Mouse (Mus musculus) forebrain, embryonic 15.5 days (tissue): Measurements from ENCODE around the gene Dclre1b. TPM values are rescaled to one million over a fixed set of nuclear protein-coding genes. Genes with fewer than 3 reads are reported as not detected.
"Not testable (repeated sequence)": the region's sequence is repeated elsewhere in the genome, so short reads cannot be mapped to it uniquely, and the experiment has no call there.

Experiments
- ATAC-seq: fragments of 200-750 bp; cut with Nextera tagmentation; replicated peaks from 2 replicates; pipeline ENCODE4 v1.8.0; 2017; ENCODE audit warnings: mild to moderate bottlenecking, moderate TSS enrichment, moderate library complexity
- H3K27ac ChIP-seq: fragments of 300-500 bp; sonication (generic); replicated peaks from 2 replicates; pipeline ENCODE4 v1.5.1; 2015; ENCODE audit warnings: mild to moderate bottlenecking, inconsistent platforms
- H3K27me3 ChIP-seq: fragments of 300-500 bp; sonication (generic); 2 replicates; pipeline ENCODE4 v1.6.1; 2015; ENCODE audit warnings: inconsistent platforms
- H3K36me3 ChIP-seq: fragments of 300-500 bp; sonication (generic); 2 replicates; pipeline ENCODE4 v1.6.1; 2015; ENCODE audit warnings: mild to moderate bottlenecking, inconsistent platforms
- H3K4me1 ChIP-seq: fragments of 300-500 bp; sonication (generic); 2 replicates; pipeline ENCODE4 v1.6.1; 2015; ENCODE audit warnings: inconsistent platforms
- H3K4me2 ChIP-seq: fragments of 300-500 bp; sonication (generic); replicated peaks from 2 replicates; pipeline ENCODE4 v1.6.1; 2015; ENCODE audit warnings: mild to moderate bottlenecking, inconsistent platforms
- H3K4me3 ChIP-seq: fragments of 300-500 bp; sonication (generic); 2 replicates; pipeline ENCODE4 v1.5.1; 2015; ENCODE audit warnings: mild to moderate bottlenecking, inconsistent platforms
- H3K9ac ChIP-seq: fragments of 300-500 bp; sonication (generic); replicated peaks from 2 replicates; pipeline ENCODE4 v1.6.1; 2015; ENCODE audit warnings: mild to moderate bottlenecking, inconsistent platforms
- H3K9me3 ChIP-seq: fragments of 300-500 bp; sonication (generic); 2 replicates; pipeline ENCODE4 v1.6.1; 2016; ENCODE audit warnings: inconsistent platforms
- WGBS: fragments of 180-500 bp; shearing (Covaris S2); methylation state at CpG from one replicate; pipeline ENCODE4 v1.1.7; 2015; ENCODE audit warnings: mixed read lengths; 5-methylcytosine and 5-hydroxymethylcytosine counted together
- polyA plus RNA-seq: library from polyadenylated mRNA; unstranded; fragments of >200 nt; fragmentation: Nextera tagmentation; extraction: Ambion mirVana; gene quantifications from 2 replicates; pipeline ENCODE4 v1.2.1, GENCODE M21; 2015

Dclre1b gene
- polyA plus RNA-seq, result 24.2 and 26.8 TPM in 2 replicates

GRCm38 (mm10) chr3:103808891-103809798 is at the start of gene Dclre1b, which contains the start of the genes Ap4b1 and Gm43064:
Gene Dclre1b (minus strand): TSS chr3:103809444.
Gene Ap4b1 (plus strand): TSS chr3:103809520.
Gene Gm43064 (plus strand): TSS chr3:103809573.
- Histone ChIP-seq H3K4me1 (peaks cover 19% of the 10 kb centered on the region), H3K36me3 (peaks cover 17% of the 10 kb centered on the region; the same call in 1 of the 2 replicates), H3K27ac (peak within 1 kb of the TSS; percentile 88), H3K9ac (peak within 1 kb of the TSS; percentile 91), H3K4me2 (peak within 1 kb of the TSS; percentile 81), H3K4me3 (peak within 1 kb of the TSS; percentile 90), H3K9me3 (no peaks in the 10 kb centered on the region), H3K27me3 (no peaks in the 10 kb centered on the region)
- WGBS, result under 1% methylated on average over 59 of the region's 70 CpGs
- peak; percentile 99 for ATAC-seq

- Histone ChIP-seq H3K27me3 (no peaks in the 10 kb centered on the region), H3K4me3 (no peak overlapping the region), H3K36me3 (no peaks in the 10 kb centered on the region), H3K4me1 (0 out of 2 replicates have a peak, but pooled peaks cover 7% of the 10 kb centered on the region), H3K27ac (no peak overlapping the region), H3K9ac (no peak overlapping the region), H3K9me3 (no peaks in the 10 kb centered on the region), H3K4me2 (no peak overlapping the region)
- WGBS, result 91% methylated on average over 6 of the region's 6 CpGs
- no peak for ATAC-seq
Observed at GRCm38 (mm10) chr3:103857977-103858563, 48.8 kb upstream of the Dclre1b start.

- Histone ChIP-seq H3K9me3 (no peaks in the 10 kb centered on the region), H3K4me3 (no peak overlapping the region), H3K4me2 (no peak overlapping the region), H3K36me3 (no peaks in the 10 kb centered on the region), H3K4me1 (0 out of 2 replicates have a peak, but pooled peaks cover 7% of the 10 kb centered on the region), H3K9ac (no peak overlapping the region), H3K27me3 (no peaks in the 10 kb centered on the region), H3K27ac (no peak overlapping the region)
- WGBS, result 90% methylated on average over 7 of the region's 7 CpGs
- ATAC-seq, result no peak
Observed at GRCm38 (mm10) chr3:103857036-103857805, 48.0 kb upstream of the Dclre1b start.

GRCm38 (mm10) chr3:103853804-103854203 is 44.6 kb upstream of the Dclre1b start:
- no peak overlapping the region for H3K27ac ChIP-seq
- no peaks in the 10 kb centered on the region for H3K4me1 ChIP-seq
- H3K9me3 ChIP-seq, result no peaks in the 10 kb centered on the region
- no peaks in the 10 kb centered on the region for H3K36me3 ChIP-seq
- H3K4me3 ChIP-seq, result no peak overlapping the region
- WGBS, result 71% methylated on average over 8 of the region's 8 CpGs
- ATAC-seq, result no peak
- no peak overlapping the region for H3K4me2 ChIP-seq
- H3K9ac ChIP-seq, result no peak overlapping the region
- H3K27me3 ChIP-seq, result no peaks in the 10 kb centered on the region

- no peaks in the 10 kb centered on the region for H3K27me3 ChIP-seq
- no peaks in the 10 kb centered on the region for H3K36me3 ChIP-seq
- no peak overlapping the region for H3K9ac ChIP-seq
- no peaks in the 10 kb centered on the region for H3K9me3 ChIP-seq
- WGBS, result 52% methylated on average over 3 of the region's 3 CpGs
- ATAC-seq, result no peak
- H3K4me2 ChIP-seq, result no peak overlapping the region
- no peak overlapping the region for H3K27ac ChIP-seq
- no peaks in the 10 kb centered on the region for H3K4me1 ChIP-seq
- no peak overlapping the region for H3K4me3 ChIP-seq
Observed at GRCm38 (mm10) chr3:103852565-103853299, 43.5 kb upstream of the Dclre1b start.

GRCm38 (mm10) chr3:103851882-103852281 is 42.6 kb upstream of the Dclre1b start:
- no peaks in the 10 kb centered on the region for H3K27me3 ChIP-seq
- WGBS, result 89% methylated on average over 8 of the region's 8 CpGs
- H3K4me3 ChIP-seq, result no peak overlapping the region
- H3K4me1 ChIP-seq, result no peaks in the 10 kb centered on the region
- ATAC-seq, result no peak
- H3K27ac ChIP-seq, result no peak overlapping the region
- no peak overlapping the region for H3K4me2 ChIP-seq
- no peaks in the 10 kb centered on the region for H3K36me3 ChIP-seq
- no peaks in the 10 kb centered on the region for H3K9me3 ChIP-seq
- H3K9ac ChIP-seq, result no peak overlapping the region

- H3K27me3 ChIP-seq, result no peaks in the 10 kb centered on the region
- whole genome bisulfite sequencing, result 93% methylated on average over 6 of the region's 6 CpGs
- no peak overlapping the region for H3K4me2 ChIP-seq
- no peaks in the 10 kb centered on the region for H3K9me3 ChIP-seq
- no peak for ATAC-seq
- no peak overlapping the region for H3K4me3 ChIP-seq
- no peak overlapping the region for H3K27ac ChIP-seq
- H3K4me1 ChIP-seq, result no peaks in the 10 kb centered on the region
- no peaks in the 10 kb centered on the region for H3K36me3 ChIP-seq
- H3K9ac ChIP-seq, result no peak overlapping the region
Observed at GRCm38 (mm10) chr3:103851481-103851880, 42.2 kb upstream of the Dclre1b start.

- ATAC-seq, result no peak
- Histone ChIP-seq H3K4me2 (no peak overlapping the region), H3K9ac (no peak overlapping the region), H3K9me3 (no peaks in the 10 kb centered on the region), H3K27me3 (no peaks in the 10 kb centered on the region), H3K4me1 (no peaks in the 10 kb centered on the region), H3K4me3 (no peak overlapping the region), H3K36me3 (no peaks in the 10 kb centered on the region), H3K27ac (no peak overlapping the region)
- WGBS, result 83% methylated on average over 9 of the region's 9 CpGs
Observed at GRCm38 (mm10) chr3:103850644-103851363, 41.6 kb upstream of the Dclre1b start.

GRCm38 (mm10) chr3:103840946-103841345 is 31.7 kb upstream of the Dclre1b start:
- WGBS, result 92% methylated on average over 7 of the region's 7 CpGs
- H3K36me3 ChIP-seq, H3K27me3 ChIP-seq, H3K4me3 ChIP-seq, ATAC-seq, H3K27ac ChIP-seq, H3K9me3 ChIP-seq, H3K4me1 ChIP-seq, H3K4me2 ChIP-seq, H3K9ac ChIP-seq: not testable (repeated sequence)

GRCm38 (mm10) chr3:103840195-103840594 is 31.0 kb upstream of the Dclre1b start:
- not testable (repeated sequence) for H3K36me3 ChIP-seq, H3K9ac ChIP-seq, H3K4me3 ChIP-seq, H3K27me3 ChIP-seq, H3K27ac ChIP-seq, ATAC-seq, H3K4me1 ChIP-seq, H3K4me2 ChIP-seq, H3K9me3 ChIP-seq
- WGBS, result 78% methylated on average over 3 of the region's 3 CpGs

- H3K4me3 ChIP-seq, result no peak overlapping the region
- H3K4me2 ChIP-seq, result no peak overlapping the region
- no peaks in the 10 kb centered on the region for H3K4me1 ChIP-seq
- H3K36me3 ChIP-seq, result no peaks in the 10 kb centered on the region
- no peak for ATAC-seq
- WGBS, result 88% methylated on average over 6 of the region's 6 CpGs
- H3K9me3 ChIP-seq, result no peaks in the 10 kb centered on the region
- H3K27me3 ChIP-seq, result no peaks in the 10 kb centered on the region
- no peak overlapping the region for H3K27ac ChIP-seq
- no peak overlapping the region for H3K9ac ChIP-seq
Observed at GRCm38 (mm10) chr3:103839711-103840110, 30.5 kb upstream of the Dclre1b start.
